Mouse (Mus musculus): Measurements from ENCODE around the gene Nsmf. TPM values are rescaled to one million over a fixed set of nuclear protein-coding genes. Genes with fewer than 3 reads are reported as not detected.

Gene Nsmf
- polyA plus RNA-seq, 1 experiment from 2014 or later = 223 TPM

DNA sequence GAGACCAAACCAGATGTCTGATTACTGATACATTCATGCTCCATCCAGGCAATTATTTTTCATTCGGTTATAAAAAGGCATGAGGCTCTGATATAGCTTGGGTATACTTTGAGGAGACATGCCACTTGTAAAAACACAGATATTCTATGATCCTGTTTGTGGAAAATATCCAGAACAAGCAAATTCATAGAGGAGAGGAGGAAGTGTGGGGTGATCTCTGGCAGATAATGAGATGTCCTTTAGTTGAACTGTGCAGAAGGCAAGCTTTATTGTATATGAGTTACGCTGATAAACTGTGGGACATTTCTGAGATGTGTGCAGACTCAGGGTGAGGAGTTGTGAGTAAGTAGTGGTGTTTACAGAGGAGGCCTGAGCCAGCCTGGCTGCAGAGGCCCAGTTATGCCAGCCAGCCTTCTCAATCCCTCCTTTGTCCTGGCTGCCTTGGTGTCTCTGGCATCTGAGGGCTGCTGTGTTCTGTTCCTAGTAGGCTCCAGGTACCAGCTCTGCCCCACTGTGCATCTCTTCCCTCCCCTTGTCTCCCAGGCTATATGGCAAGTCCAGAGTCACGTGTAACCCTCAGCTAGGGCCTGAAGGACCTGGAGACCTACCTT, 44.0 kb downstream of the Nsmf start:
- no peak overlapping the region for H3K4me3 ChIP-seq (replicated peaks; ENCODE audit: low read length)
- peaks cover 12% of the 10 kb centered on the region for H3K4me1 ChIP-seq (replicated peaks; ENCODE audit: control insufficient read depth, insufficient read depth, low read length)
- no peak overlapping the region; the same call in 1 of the 2 replicates for H3K27ac ChIP-seq (ENCODE audit: low read length)
- H3K9ac ChIP-seq (replicated peaks; ENCODE audit: low read depth, low read length) = no peak overlapping the region
- H3K4me2 ChIP-seq (ENCODE audit: low read length) = no peak overlapping the region
- no peaks in the 10 kb centered on the region for H3K36me3 ChIP-seq (ENCODE audit: control insufficient read depth, insufficient read depth)
- no peaks in the 10 kb centered on the region for H3K9me3 ChIP-seq (ENCODE audit: control insufficient read depth, low read length)
- ATAC-seq = no peak
- WGBS = 73% methylated on average over 3 of the region's 3 CpGs
- no peaks in the 10 kb centered on the region for H3K27me3 ChIP-seq (replicated peaks; ENCODE audit: control insufficient read depth, insufficient read depth, low read length)

DNA sequence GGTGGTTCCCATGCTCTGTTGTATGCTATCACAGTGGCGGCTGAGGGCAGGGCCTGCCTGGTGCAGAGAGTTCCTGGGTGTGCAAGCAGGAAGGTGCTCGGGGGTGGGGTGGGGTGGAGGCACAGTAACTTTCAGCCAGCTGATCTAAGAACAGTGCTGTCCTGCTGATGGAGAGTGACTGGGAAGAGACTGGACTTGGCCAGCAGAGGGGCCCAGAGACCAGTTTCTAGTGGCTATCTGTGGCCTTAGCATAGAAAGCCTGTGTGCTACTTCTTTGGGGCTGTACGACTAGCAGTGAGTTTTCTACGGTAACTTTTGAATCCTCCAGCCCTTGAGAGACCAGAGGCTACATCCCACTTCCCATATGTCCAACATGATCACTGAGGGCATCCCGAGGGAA, 44.8 kb downstream of the Nsmf start:
- H3K9ac ChIP-seq (replicated peaks; ENCODE audit: low read depth, low read length) = no peak overlapping the region
- H3K27ac ChIP-seq (ENCODE audit: low read length) = no peak overlapping the region
- peak; percentile 31; the same call in 1 of the 2 replicates for ATAC-seq
- H3K4me3 ChIP-seq (replicated peaks; ENCODE audit: low read length) = no peak overlapping the region
- 33% methylated on average over 5 of the region's 5 CpGs for WGBS
- peaks cover 12% of the 10 kb centered on the region for H3K4me1 ChIP-seq (replicated peaks; ENCODE audit: control insufficient read depth, insufficient read depth, low read length)
- H3K36me3 ChIP-seq (ENCODE audit: control insufficient read depth, insufficient read depth) = no peaks in the 10 kb centered on the region
- no peak overlapping the region for H3K4me2 ChIP-seq (ENCODE audit: low read length)
- no peaks in the 10 kb centered on the region for H3K27me3 ChIP-seq (replicated peaks; ENCODE audit: control insufficient read depth, insufficient read depth, low read length)
- H3K9me3 ChIP-seq (ENCODE audit: control insufficient read depth, low read length) = no peaks in the 10 kb centered on the region

DNA sequence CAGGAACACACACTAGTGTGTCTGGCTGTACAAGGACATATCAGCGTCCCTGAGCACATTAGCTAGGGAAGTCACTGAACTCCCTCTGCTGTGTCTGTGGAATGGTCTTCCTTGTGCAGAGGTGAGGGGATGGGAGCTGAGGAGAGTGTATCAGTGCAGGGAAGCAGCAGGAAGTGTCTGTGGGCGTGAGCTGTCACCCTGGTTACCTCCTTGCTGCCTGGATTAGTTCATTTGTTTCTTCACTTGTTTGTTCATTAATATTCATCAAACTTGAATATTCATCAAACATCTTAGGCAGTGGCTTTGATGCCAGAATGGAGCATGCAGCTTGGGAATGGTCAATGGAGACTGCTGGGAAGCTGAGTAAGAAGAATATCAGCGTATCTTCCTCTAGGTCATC, 45.5 kb downstream of the Nsmf start:
- Histone ChIP-seq H3K4me3 (replicated peaks; ENCODE audit: low read length) (no peak overlapping the region), H3K9ac (replicated peaks; ENCODE audit: low read depth, low read length) (no peak overlapping the region), H3K36me3 (ENCODE audit: control insufficient read depth, insufficient read depth) (no peaks in the 10 kb centered on the region), H3K4me2 (ENCODE audit: low read length) (no peak overlapping the region), H3K9me3 (ENCODE audit: control insufficient read depth, low read length) (no peaks in the 10 kb centered on the region), H3K4me1 (replicated peaks; ENCODE audit: control insufficient read depth, insufficient read depth, low read length) (peaks cover 12% of the 10 kb centered on the region), H3K27ac (ENCODE audit: low read length) (no peak overlapping the region), H3K27me3 (replicated peaks; ENCODE audit: control insufficient read depth, insufficient read depth, low read length) (no peaks in the 10 kb centered on the region)
- ATAC-seq = peak; percentile 71
- WGBS = 39% methylated on average over 3 of the region's 3 CpGs

DNA sequence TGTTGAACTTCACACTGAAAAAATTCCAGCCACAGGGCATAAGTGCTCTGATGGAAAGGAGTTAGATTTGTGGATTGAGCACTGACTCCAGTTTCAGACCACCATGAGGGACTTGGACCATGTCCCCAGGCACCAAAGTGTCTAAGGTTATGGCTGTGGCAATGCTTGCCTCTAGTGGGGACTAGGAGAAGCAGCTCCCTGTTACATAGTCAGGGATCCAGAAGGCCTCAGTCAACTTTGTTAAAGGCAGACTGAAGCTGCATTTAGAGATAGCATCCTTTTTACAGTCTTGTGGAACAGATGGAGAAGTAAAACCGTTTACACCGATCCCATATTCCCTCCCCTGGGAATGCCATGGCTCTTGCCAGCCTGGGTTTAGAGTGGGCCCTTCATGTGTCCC, 50.0 kb downstream of the Nsmf start:
- Histone ChIP-seq H3K27me3 (replicated peaks; ENCODE audit: control insufficient read depth, insufficient read depth, low read length) (no peaks in the 10 kb centered on the region), H3K36me3 (ENCODE audit: control insufficient read depth, insufficient read depth) (no peaks in the 10 kb centered on the region), H3K9ac (replicated peaks; ENCODE audit: low read depth, low read length) (no peak overlapping the region), H3K4me3 (replicated peaks; ENCODE audit: low read length) (no peak overlapping the region), H3K27ac (ENCODE audit: low read length) (no peak overlapping the region), H3K9me3 (ENCODE audit: control insufficient read depth, low read length) (no peaks in the 10 kb centered on the region), H3K4me2 (ENCODE audit: low read length) (no peak overlapping the region), H3K4me1 (replicated peaks; ENCODE audit: control insufficient read depth, insufficient read depth, low read length) (peaks cover 18% of the 10 kb centered on the region)
- ATAC-seq = no peak
- WGBS = 95% methylated on average over 2 of the region's 2 CpGs

DNA sequence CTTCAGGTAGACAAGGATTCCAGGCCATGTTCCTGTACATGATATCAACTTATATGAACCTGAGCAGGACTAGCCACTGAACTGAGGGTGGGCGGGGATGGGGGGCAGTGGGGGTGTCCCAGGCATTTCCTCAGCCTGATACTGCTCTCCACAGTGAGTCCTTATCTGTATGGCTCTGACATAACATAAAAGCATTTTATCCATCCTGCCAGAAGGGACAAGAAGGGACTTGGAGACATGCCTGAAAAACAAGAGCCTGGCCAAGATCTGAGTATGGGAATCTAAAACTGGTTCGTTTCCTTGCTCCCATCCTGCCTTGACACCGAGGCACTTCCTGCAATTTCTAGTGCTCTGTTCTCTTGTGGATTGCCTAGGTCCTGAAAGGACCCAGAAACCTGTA, 51.9 kb downstream of the Nsmf start:
- no peak for ATAC-seq
- 83% methylated on average over 3 of the region's 3 CpGs for WGBS
- H3K9me3 ChIP-seq (ENCODE audit: control insufficient read depth, low read length) = no peaks in the 10 kb centered on the region

DNA sequence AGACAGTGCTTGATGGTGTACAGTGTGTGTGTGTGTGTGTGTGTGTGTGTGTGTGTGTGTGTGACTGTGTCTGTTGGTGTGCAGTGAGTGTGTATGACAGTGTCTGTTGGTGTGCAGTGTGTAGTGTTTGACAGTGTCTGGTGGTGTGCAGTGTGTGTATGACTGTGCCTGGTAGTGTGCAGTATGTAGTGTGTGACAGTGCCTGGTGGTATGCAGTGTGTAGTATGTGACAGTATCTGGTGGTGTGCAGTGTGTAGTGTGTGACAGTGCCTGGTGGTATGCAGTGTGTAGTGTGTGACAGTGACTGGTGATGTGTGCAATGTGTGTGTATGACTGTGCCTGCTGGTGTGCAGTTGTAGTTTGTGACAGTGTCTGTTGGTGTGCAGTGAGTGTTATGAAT, 55.3 kb downstream of the Nsmf start:
- Histone ChIP-seq H3K36me3 (ENCODE audit: control insufficient read depth, insufficient read depth) (no peaks in the 10 kb centered on the region), H3K27ac (ENCODE audit: low read length) (no peak overlapping the region), H3K9ac (replicated peaks; ENCODE audit: low read depth, low read length) (no peak overlapping the region), H3K4me1 (replicated peaks; ENCODE audit: control insufficient read depth, insufficient read depth, low read length) (0 out of 2 replicates have a peak, but pooled peaks cover 6% of the 10 kb centered on the region), H3K27me3 (replicated peaks; ENCODE audit: control insufficient read depth, insufficient read depth, low read length) (no peaks in the 10 kb centered on the region), H3K9me3 (ENCODE audit: control insufficient read depth, low read length) (no peaks in the 10 kb centered on the region), H3K4me2 (ENCODE audit: low read length) (no peak overlapping the region), H3K4me3 (replicated peaks; ENCODE audit: low read length) (no peak overlapping the region)
- no peak for ATAC-seq

More for the DNA sequence above, 51.9 kb downstream of the Nsmf start:
- Histone ChIP-seq H3K36me3 (ENCODE audit: control insufficient read depth, insufficient read depth) (no peaks in the 10 kb centered on the region), H3K4me3 (replicated peaks; ENCODE audit: low read length) (no peak overlapping the region), H3K4me1 (replicated peaks; ENCODE audit: control insufficient read depth, insufficient read depth, low read length) (0 out of 2 replicates have a peak, but pooled peaks cover 6% of the 10 kb centered on the region), H3K27ac (ENCODE audit: low read length) (no peak overlapping the region), H3K27me3 (replicated peaks; ENCODE audit: control insufficient read depth, insufficient read depth, low read length) (no peaks in the 10 kb centered on the region), H3K4me2 (ENCODE audit: low read length) (no peak overlapping the region), H3K9ac (replicated peaks; ENCODE audit: low read depth, low read length) (no peak overlapping the region)

DNA sequence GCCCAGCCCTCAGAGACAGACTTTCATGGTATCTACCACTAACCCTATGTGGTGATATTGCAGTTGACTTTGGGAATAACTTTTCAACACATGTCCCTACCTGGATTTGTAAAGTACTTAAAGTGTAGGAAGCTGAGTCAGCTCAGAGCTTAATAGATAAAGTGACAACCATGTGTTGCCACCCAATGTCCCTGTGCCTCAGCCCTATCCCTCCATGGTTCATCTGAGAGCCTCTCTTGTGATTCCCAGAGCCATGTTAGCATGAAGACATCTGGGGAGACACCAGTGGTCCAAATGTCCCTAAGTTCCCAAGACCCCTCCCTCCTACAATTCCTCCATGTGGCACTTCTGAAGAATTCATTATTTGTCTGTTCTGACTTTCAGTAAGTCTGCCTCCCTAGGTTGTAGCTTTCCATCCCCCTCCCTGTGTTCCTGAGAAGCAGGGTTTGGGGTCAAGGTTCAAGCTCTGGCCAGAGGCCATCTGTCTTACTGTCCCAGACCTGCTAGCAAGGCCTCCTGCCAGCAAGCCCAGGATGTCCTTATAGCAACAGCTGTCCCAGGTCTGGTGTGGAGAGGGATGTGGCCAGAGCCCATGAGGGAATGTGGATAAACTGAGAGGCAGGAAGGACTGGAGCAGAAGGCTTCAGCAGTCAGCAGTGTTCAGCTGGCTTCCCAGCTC, 56.5 kb downstream of the Nsmf start:
- Histone ChIP-seq H3K4me3 (replicated peaks; ENCODE audit: low read length) (no peak overlapping the region), H3K4me1 (replicated peaks; ENCODE audit: control insufficient read depth, insufficient read depth, low read length) (0 out of 2 replicates have a peak, but pooled peaks cover 6% of the 10 kb centered on the region)
- no peak for ATAC-seq

DNA sequence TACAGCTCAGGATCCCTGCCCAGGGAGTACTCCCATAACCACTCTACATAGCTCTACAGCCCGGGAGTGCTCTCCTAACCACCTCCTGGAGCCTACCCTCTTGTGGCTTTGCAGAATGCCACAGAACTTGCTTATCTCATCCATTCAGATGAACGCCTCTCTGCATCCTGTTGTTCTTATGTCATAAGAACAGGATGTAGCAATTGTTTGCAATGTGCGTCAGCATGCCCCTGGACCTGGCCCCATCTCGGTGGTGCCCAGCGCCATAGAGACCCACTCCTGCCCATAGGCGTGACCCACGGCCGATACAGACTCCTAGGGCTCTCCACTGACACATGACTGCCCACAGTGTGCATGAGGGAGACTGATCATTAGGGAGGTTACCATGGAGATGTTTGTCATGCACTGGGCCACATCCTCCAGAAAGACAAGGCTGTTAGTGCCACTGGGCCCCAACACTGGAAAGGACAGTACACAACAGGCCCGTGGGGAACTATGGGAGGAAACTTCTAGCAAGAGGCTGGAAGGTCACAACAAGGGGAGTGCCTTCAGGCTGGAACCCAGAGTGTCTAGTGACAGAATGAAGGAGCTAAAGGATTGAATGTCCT, 57.1 kb downstream of the Nsmf start:
- Histone ChIP-seq H3K4me1 (replicated peaks; ENCODE audit: control insufficient read depth, insufficient read depth, low read length) (0 out of 2 replicates have a peak, but pooled peaks cover 3% of the 10 kb centered on the region), H3K9ac (replicated peaks; ENCODE audit: low read depth, low read length) (no peak overlapping the region), H3K4me2 (ENCODE audit: low read length) (no peak overlapping the region), H3K27me3 (replicated peaks; ENCODE audit: control insufficient read depth, insufficient read depth, low read length) (no peaks in the 10 kb centered on the region), H3K9me3 (ENCODE audit: control insufficient read depth, low read length) (no peaks in the 10 kb centered on the region), H3K27ac (ENCODE audit: low read length) (no peak overlapping the region), H3K36me3 (ENCODE audit: control insufficient read depth, insufficient read depth) (no peaks in the 10 kb centered on the region), H3K4me3 (replicated peaks; ENCODE audit: low read length) (no peak overlapping the region)
- no peak for ATAC-seq
- WGBS = 58% methylated on average over 9 of the region's 9 CpGs

More for the DNA sequence above, 56.5 kb downstream of the Nsmf start:
- H3K9ac ChIP-seq (replicated peaks; ENCODE audit: low read depth, low read length) = no peak overlapping the region
- no peaks in the 10 kb centered on the region for H3K27me3 ChIP-seq (replicated peaks; ENCODE audit: control insufficient read depth, insufficient read depth, low read length)
- no peaks in the 10 kb centered on the region for H3K36me3 ChIP-seq (ENCODE audit: control insufficient read depth, insufficient read depth)
- H3K9me3 ChIP-seq (ENCODE audit: control insufficient read depth, low read length) = no peaks in the 10 kb centered on the region
- no peak overlapping the region for H3K4me2 ChIP-seq (ENCODE audit: low read length)
- H3K27ac ChIP-seq (ENCODE audit: low read length) = no peak overlapping the region
